Mouse (Mus musculus) common myeloid progenitor, adult 5-6 weeks (primary cell): ENCODE results near the gene Zwilch. TPM values are rescaled to one million over a fixed set of nuclear protein-coding genes. Genes with fewer than 3 reads are reported as not detected.
"Not testable (repeated sequence)": the region's sequence is repeated elsewhere in the genome, so short reads cannot be mapped to it uniquely, and the experiment has no call there.

Source experiments
- ATAC-seq: replicated peaks from 2 replicates; pipeline ENCODE4 v1.8.0; 2016; ENCODE audit warnings: low read depth, mild to moderate bottlenecking, moderate TSS enrichment, inconsistent platforms; ENCODE audit not compliant: poor library complexity, severe bottlenecking
- total RNA-seq: library from RNA; stranded (forward); fragments of 200-1000, 187-1606 nt; gene quantifications from 2 replicates; pipeline ENCODE4 v1.2.3, GENCODE M21; 2017

The Zwilch gene
- total RNA-seq, 1 experiment from 2014 or later, result 138 TPM

- not testable (repeated sequence) for ATAC-seq
Observed at GRCm38 (mm10) chr9:64183295-64183694, 10.4 kb upstream of the Zwilch start.

GRCm38 (mm10) chr9:64178974-64179646 lies 6.2 kb upstream of the Zwilch start, which contains the start of gene Snapc5:
Gene Snapc5, plus strand, starts transcription at chr9:64179274.
- peak; percentile 89 for ATAC-seq

GRCm38 (mm10) chr9:64178610-64178973 lies 5.7 kb upstream of the Zwilch start:
- ATAC-seq, result peak; percentile 42; the same call in 1 of the 2 replicates

GRCm38 (mm10) chr9:64175378-64175777 lies 2.5 kb upstream of the Zwilch start:
- no peak for ATAC-seq

- ATAC-seq, result no peak
Observed at GRCm38 (mm10) chr9:64174766-64175165, 1.9 kb upstream of the Zwilch start.

GRCm38 (mm10) chr9:64174341-64174740 lies 1.4 kb upstream of the Zwilch start:
- no peak for ATAC-seq

- ATAC-seq, result no peak
Observed at GRCm38 (mm10) chr9:64173666-64174220, 839 bp upstream of the Zwilch start.

GRCm38 (mm10) chr9:64172145-64172815 lies 624 bp downstream of the Zwilch start:
- ATAC-seq, result 0 out of 2 replicates have a peak, but pooled peaks have one; percentile 5

GRCm38 (mm10) chr9:64169967-64170366 lies 2.9 kb downstream of the Zwilch start:
- not testable (repeated sequence) for ATAC-seq

- no peak for ATAC-seq
Observed at GRCm38 (mm10) chr9:64160471-64160870, 12.4 kb downstream of the Zwilch start.

- no peak for ATAC-seq
Observed at GRCm38 (mm10) chr9:64156641-64157040, 16.3 kb downstream of the Zwilch start.

- ATAC-seq, result no peak
Observed at GRCm38 (mm10) chr9:64139879-64140278, 33.0 kb downstream of the Zwilch start.

- not testable (repeated sequence) for ATAC-seq
Observed at GRCm38 (mm10) chr9:64138896-64139295, 34.0 kb downstream of the Zwilch start.

- ATAC-seq, result no peak
Observed at GRCm38 (mm10) chr9:64131623-64132022, 41.3 kb downstream of the Zwilch start.

GRCm38 (mm10) chr9:64126121-64126520 lies 46.8 kb downstream of the Zwilch start:
- ATAC-seq, result peak; percentile 60; the same call in 1 of the 2 replicates

- ATAC-seq, result no peak
Observed at GRCm38 (mm10) chr9:64125307-64125706, 47.6 kb downstream of the Zwilch start.

- ATAC-seq, result not testable (repeated sequence)
Observed at GRCm38 (mm10) chr9:64124846-64125245, 48.1 kb downstream of the Zwilch start.

- ATAC-seq, result no peak
Observed at GRCm38 (mm10) chr9:64122601-64123000, 50.3 kb downstream of the Zwilch start.

- ATAC-seq, result peak; percentile 84
Observed at GRCm38 (mm10) chr9:64120584-64121277, 52.2 kb downstream of the Zwilch start.

GRCm38 (mm10) chr9:64119898-64120297 lies 53.0 kb downstream of the Zwilch start:
- ATAC-seq, result peak; percentile 68

GRCm38 (mm10) chr9:64116876-64117275 lies 56.0 kb downstream of the Zwilch start, which contains the start of gene Lctl:
Gene Lctl, plus strand, starts transcription at chr9:64117147.
- no peak for ATAC-seq
